ENCODE assay signal across 32 mouse cellular contexts in the genomic region with DNA sequence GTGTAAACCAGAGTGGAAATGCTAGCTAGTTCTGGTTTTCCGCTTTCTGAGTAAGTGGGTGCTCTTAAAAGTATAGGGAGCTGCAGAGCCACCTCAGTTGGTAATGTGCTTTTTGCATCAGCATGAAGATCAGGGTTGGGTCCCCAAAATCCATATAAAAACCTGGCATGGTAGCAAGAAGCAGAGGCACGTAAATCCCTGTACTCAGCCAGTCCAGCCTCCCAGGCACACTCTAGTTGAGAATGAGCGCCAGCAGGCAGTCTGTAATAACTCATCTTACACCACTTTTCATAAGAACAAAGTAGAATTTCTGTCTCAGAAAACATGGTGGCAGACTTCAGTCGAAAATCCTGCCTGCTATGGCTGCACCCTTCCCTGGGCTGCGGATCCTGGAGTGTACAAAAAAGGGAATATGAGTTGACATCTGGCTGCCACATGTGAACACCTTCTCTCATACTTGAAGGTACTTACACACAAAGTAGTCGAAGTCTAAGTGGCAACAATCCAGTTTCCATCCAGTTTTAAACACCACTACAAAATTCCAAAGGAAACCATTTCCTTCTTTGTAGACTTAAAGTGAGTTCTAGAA.
DNase-seq lines count a peak whose midpoint lies in the region; ATAC-seq lines count a peak whose summit lies in the region.
"Had no signal": no experiment of that assay in that cellular context is flagged by ENCODE, and none has a peak within 500 bp of the region (broad histone marks: within the 10 kb centered on the region; RNA-seq: fewer than 3 reads in every experiment).

No protein-coding gene starts in this region.

- no peak overlapping the region for H3K4me3 ChIP-seq in hindbrain, embryonic 10.5 days
- no peak overlapping the region for H3K4me3 ChIP-seq in hindbrain, embryonic 11.5 days (ENCODE audit: low read depth, low read length)
- no peak overlapping the region for H3K4me3 ChIP-seq in embryonic facial prominence, embryonic 13.5 days
- H3K4me3 ChIP-seq in limb, embryonic 11.5 days (ENCODE audit: low read depth, low read length): no peak overlapping the region
- H3K4me3 ChIP-seq: forebrain, embryonic 10.5 days; forebrain, embryonic 15.5 days; gastrocnemius, adult 2 months; heart, adult 2 months; heart, embryonic 12.5 days; intestine, embryonic 15.5 days; left cerebral cortex, adult 2 months; liver, embryonic 12.5 days had no signal

- no peaks in the 10 kb centered on the region for H3K9me3 ChIP-seq in hindbrain, embryonic 10.5 days
- H3K9me3 ChIP-seq in hindbrain, embryonic 11.5 days (ENCODE audit: control insufficient read depth, low read length): no peaks in the 10 kb centered on the region
- no peaks in the 10 kb centered on the region for H3K9me3 ChIP-seq in embryonic facial prominence, embryonic 13.5 days
- H3K9me3 ChIP-seq in limb, embryonic 11.5 days (ENCODE audit: control insufficient read depth, low read length): no peaks in the 10 kb centered on the region
- H3K9me3 ChIP-seq: forebrain, embryonic 10.5 days; forebrain, embryonic 15.5 days; G1E; heart, embryonic 12.5 days; intestine, embryonic 15.5 days; liver, embryonic 12.5 days had no signal

- H3K27ac ChIP-seq in hindbrain, embryonic 10.5 days: no peak overlapping the region
- no peak overlapping the region for H3K27ac ChIP-seq in hindbrain, embryonic 11.5 days (ENCODE audit: low read depth, low read length)
- H3K27ac ChIP-seq in embryonic facial prominence, embryonic 13.5 days: peak overlapping the region; percentile 60; the same call in 1 of the 2 replicates
- peak overlapping the region; percentile 72 for H3K27ac ChIP-seq in limb, embryonic 11.5 days (replicated peaks; ENCODE audit: low read depth, low read length)
- H3K27ac ChIP-seq: forebrain, embryonic 10.5 days; forebrain, embryonic 15.5 days; gastrocnemius, adult 2 months; heart, adult 2 months; intestine, embryonic 15.5 days; left cerebral cortex, adult 2 months; liver, embryonic 12.5 days had no signal

- no peak overlapping the region for H3K4me2 ChIP-seq in hindbrain, embryonic 11.5 days (replicated peaks; ENCODE audit: low read depth, low read length)
- no peak overlapping the region for H3K4me2 ChIP-seq in embryonic facial prominence, embryonic 13.5 days
- H3K4me2 ChIP-seq in limb, embryonic 11.5 days (ENCODE audit: low read depth, severe bottlenecking): no peak overlapping the region
- H3K4me2 ChIP-seq: forebrain, embryonic 15.5 days; heart, embryonic 12.5 days; intestine, embryonic 15.5 days; liver, embryonic 12.5 days had no signal

- H3K4me1 ChIP-seq in hindbrain, embryonic 10.5 days (replicated peaks): no peaks in the 10 kb centered on the region
- H3K4me1 ChIP-seq in hindbrain, embryonic 11.5 days (replicated peaks; ENCODE audit: control insufficient read depth, insufficient read depth, low read length): no peaks in the 10 kb centered on the region
- peaks cover 6% of the 10 kb centered on the region for H3K4me1 ChIP-seq in embryonic facial prominence, embryonic 13.5 days
- no peaks in the 10 kb centered on the region; the same call in 1 of the 2 replicates for H3K4me1 ChIP-seq in limb, embryonic 11.5 days (ENCODE audit: control insufficient read depth, insufficient read depth, low read length)
- H3K4me1 ChIP-seq: forebrain, embryonic 10.5 days; forebrain, embryonic 15.5 days; heart, embryonic 12.5 days; intestine, embryonic 15.5 days; liver, embryonic 12.5 days had no signal

- WGBS in hindbrain, embryonic 10.5 days: 76% methylated on average over 6 of the region's 6 CpGs
- WGBS in hindbrain, embryonic 11.5 days: 76% methylated on average over 6 of the region's 6 CpGs
- WGBS in embryonic facial prominence, embryonic 13.5 days: 47% methylated on average over 6 of the region's 6 CpGs
- WGBS in limb, embryonic 11.5 days: 29% methylated on average over 6 of the region's 6 CpGs

- H3K9ac ChIP-seq in hindbrain, embryonic 11.5 days (ENCODE audit: low read depth, low read length): no peak overlapping the region
- no peak overlapping the region for H3K9ac ChIP-seq in embryonic facial prominence, embryonic 13.5 days
- no peak overlapping the region for H3K9ac ChIP-seq in limb, embryonic 11.5 days (ENCODE audit: low read length)
- H3K9ac ChIP-seq: forebrain, embryonic 15.5 days; heart, embryonic 12.5 days; intestine, embryonic 15.5 days; liver, embryonic 12.5 days; liver, postnatal 0 days had no signal

- H3K36me3 ChIP-seq in hindbrain, embryonic 10.5 days: no peaks in the 10 kb centered on the region
- H3K36me3 ChIP-seq in hindbrain, embryonic 11.5 days (ENCODE audit: control insufficient read depth, insufficient read depth, low read length): no peaks in the 10 kb centered on the region
- no peaks in the 10 kb centered on the region for H3K36me3 ChIP-seq in embryonic facial prominence, embryonic 13.5 days
- no peaks in the 10 kb centered on the region for H3K36me3 ChIP-seq in limb, embryonic 11.5 days (ENCODE audit: control insufficient read depth, insufficient read depth, low read length)
- H3K36me3 ChIP-seq: forebrain, embryonic 10.5 days; forebrain, embryonic 15.5 days; G1E; heart, embryonic 12.5 days; intestine, embryonic 15.5 days; liver, embryonic 12.5 days had no signal

- no peak for ATAC-seq in hindbrain, embryonic 11.5 days (ENCODE audit: low FRiP score)
- no peak for ATAC-seq in embryonic facial prominence, embryonic 13.5 days (ENCODE audit: insufficient number of reproducible peaks, insufficient read depth, low FRiP score, low TSS enrichment, low read depth)
- ATAC-seq in limb, embryonic 11.5 days (ENCODE audit: insufficient number of reproducible peaks, low FRiP score, low TSS enrichment, low read depth): peak; percentile 67; the same call in 1 of the 2 replicates
- ATAC-seq: forebrain, embryonic 15.5 days; hindbrain, embryonic 16.5 days; intestine, embryonic 15.5 days; liver, embryonic 12.5 days; liver, postnatal 0 days; lung, postnatal 0 days had no signal

- no peaks in the 10 kb centered on the region for H3K27me3 ChIP-seq in hindbrain, embryonic 10.5 days (ENCODE audit: insufficient read depth, poor library complexity, severe bottlenecking)
- no peaks in the 10 kb centered on the region for H3K27me3 ChIP-seq in hindbrain, embryonic 11.5 days (ENCODE audit: control insufficient read depth, insufficient read depth, low read length)
- no peaks in the 10 kb centered on the region for H3K27me3 ChIP-seq in embryonic facial prominence, embryonic 13.5 days
- H3K27me3 ChIP-seq in limb, embryonic 11.5 days (ENCODE audit: control insufficient read depth, insufficient read depth, low read length): no peaks in the 10 kb centered on the region
- H3K27me3 ChIP-seq: forebrain, embryonic 15.5 days; heart, embryonic 12.5 days; intestine, embryonic 15.5 days; liver, embryonic 12.5 days had no signal

- DNase-seq in hindbrain, embryonic 10.5 days (ENCODE audit: low spot score): peak; percentile 4
- DNase-seq in hindbrain, embryonic 11.5 days (ENCODE audit: low spot score): no peak
- peak; percentile 73 for DNase-seq in limb, embryonic 11.5 days (ENCODE audit: low spot score)
- DNase-seq in mesoderm, embryonic 11.5 days (ENCODE audit: low read depth, low spot score): peak; percentile 53
- no peak for DNase-seq in cerebellum, adult 11 months
- no peak for DNase-seq in cerebellum, adult 9-10 months
- DNase-seq in heart, postnatal 4 days: no peak
- DNase-seq: adrenal gland, postnatal 25 days; cerebellum, adult 18-20 months; cerebellum, postnatal 14 days; gastrocnemius, adult 2 months; gastrocnemius, postnatal 36 days; heart, adult 2 months; kidney, adult 2 months; kidney, postnatal 10 days; layer of hippocampus, adult 9-11 months; liver, postnatal 0 days; lung, postnatal 4 days; midbrain, embryonic 14.5 days; right cerebral cortex, postnatal 25 days; spleen, adult 18-20 months; thymus, postnatal 14 days had no signal

Comparison
In these comparisons a context has a peak if more than half of its experiments do, and no peak if none do; other contexts are left out.
1. DNase-seq: peak in hindbrain, embryonic 10.5 days (single experiment), limb, embryonic 11.5 days (single experiment) and mesoderm, embryonic 11.5 days (single experiment); none in hindbrain, embryonic 11.5 days (single experiment), cerebellum, adult 11 months (single experiment), cerebellum, adult 9-10 months (single experiment) and heart, postnatal 4 days (single experiment).
2. H3K27ac ChIP-seq: peak in embryonic facial prominence, embryonic 13.5 days (single experiment) and limb, embryonic 11.5 days (single experiment); none in hindbrain, embryonic 10.5 days (single experiment) and hindbrain, embryonic 11.5 days (single experiment).